Mouse (Mus musculus): ENCODE data around the gene Pagr1a.

Pagr1a gene

DNA sequence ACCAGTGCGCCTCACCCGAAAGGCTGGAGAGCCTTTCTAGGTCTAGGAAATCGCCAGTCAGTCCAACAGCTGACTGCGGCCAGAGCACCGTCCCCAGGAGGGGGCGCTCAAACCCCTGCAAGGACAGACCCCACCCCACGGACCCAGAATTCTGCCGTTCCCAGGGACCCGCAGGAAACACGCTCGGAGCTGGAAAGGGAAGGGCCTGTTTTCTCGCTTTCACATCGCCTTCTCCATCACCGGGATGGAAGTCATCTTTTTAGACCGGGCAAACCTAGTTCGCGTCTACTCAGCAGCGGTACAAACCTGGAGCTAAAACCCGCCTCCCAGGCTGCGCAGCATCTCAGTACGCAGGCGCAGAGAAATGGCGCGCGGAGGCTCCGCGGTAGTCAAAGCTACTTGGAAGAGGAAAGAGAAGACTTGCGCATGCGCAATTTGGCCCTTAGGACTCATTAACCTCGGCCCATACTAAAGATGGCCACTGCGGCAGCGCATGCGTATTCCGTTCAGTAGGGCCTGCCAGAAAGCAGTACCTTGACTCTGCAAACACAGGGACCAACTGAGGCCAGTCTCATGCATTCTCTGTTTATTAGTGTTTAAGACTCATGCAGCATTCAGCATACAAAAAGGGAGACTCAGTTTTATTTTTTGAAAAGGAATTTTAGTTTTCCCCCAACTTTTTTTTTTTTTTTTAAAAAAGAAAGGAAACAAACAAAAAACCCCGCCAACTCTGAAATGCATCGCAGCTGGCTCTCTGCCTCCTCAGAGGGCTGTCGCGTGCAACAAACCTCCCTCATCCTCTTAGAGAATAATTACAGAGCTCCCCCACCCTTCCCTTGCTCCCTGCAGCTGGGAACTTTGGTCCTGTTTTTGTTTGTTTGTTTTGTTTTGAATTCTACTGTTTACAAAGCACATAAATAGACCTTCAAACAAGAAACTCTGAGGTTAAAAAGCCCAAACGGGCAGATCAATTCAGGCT, at the start of gene Pagr1a:
TSS of gene Pagr1a (minus strand) at position 382 of the 979 bp plus-strand sequence.
- DNase-seq, result peak; percentile 98

DNA sequence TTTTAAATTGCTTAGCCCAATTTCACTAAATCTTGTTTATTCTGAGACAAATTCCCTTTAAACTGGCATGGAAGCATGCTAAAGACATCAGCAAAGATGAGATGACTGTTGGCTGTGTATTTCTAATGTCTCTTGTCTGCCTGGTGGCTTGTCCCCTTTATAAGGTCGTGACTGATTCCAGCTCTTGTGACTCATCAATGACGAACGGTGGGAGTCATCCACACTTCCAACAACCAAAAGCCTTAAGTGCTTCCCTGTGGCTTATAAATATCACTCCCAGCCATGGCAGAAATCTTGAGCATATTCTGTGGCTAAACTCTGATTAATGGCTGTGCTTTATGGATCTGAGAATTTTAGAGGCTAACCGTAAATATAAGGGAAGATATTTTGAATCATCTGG, 49.2 kb upstream of the Pagr1a start:
- DNase-seq, result no peak

DNA sequence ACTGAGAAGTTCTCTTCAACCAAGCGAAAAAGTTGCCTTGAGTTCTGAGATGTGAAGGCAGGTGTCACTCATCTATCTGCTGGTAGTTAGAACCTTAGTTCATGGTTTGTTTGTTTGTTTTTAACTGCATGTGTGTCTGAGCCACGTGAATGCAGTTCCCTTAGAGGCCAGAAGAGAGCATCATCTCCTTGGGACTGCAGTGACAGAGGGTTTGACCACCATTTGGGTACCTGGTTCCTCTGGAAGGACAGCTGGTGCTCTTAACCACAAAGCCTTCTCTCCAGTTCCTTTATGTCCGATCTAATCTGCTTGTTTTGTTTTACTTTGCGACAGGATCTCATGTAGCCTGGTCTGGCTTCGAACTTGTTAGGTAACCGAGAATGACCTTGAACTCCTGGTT, 48.4 kb upstream of the Pagr1a start:
- no peak for DNase-seq

DNA sequence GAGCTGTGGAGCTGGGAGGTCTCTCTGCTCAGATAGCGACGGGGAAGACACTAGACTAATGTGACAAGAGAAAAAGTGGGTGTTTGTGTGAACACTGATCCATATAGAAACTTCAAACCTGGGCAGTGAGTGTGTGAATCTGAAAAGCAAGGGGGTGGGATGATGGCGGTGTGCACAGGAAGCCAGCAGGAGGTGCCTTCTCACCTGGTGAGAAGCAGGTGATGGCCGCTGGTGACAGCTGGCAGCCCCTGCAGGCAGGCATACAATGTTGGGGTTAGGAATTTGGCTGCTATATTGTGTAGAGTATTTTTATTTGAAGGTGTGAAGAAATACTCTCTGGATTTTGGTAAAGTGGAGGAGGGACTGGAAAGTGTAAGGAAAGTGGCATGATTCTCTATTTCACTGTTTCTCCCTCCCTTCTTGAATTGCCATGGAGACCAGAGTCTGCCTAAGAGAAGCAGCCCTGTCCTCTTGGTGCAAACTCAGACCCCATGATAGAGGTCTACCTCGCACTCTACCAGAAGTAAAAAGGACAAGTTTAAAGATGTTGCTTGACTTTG, 38.0 kb upstream of the Pagr1a start:
- no peak for DNase-seq

DNA sequence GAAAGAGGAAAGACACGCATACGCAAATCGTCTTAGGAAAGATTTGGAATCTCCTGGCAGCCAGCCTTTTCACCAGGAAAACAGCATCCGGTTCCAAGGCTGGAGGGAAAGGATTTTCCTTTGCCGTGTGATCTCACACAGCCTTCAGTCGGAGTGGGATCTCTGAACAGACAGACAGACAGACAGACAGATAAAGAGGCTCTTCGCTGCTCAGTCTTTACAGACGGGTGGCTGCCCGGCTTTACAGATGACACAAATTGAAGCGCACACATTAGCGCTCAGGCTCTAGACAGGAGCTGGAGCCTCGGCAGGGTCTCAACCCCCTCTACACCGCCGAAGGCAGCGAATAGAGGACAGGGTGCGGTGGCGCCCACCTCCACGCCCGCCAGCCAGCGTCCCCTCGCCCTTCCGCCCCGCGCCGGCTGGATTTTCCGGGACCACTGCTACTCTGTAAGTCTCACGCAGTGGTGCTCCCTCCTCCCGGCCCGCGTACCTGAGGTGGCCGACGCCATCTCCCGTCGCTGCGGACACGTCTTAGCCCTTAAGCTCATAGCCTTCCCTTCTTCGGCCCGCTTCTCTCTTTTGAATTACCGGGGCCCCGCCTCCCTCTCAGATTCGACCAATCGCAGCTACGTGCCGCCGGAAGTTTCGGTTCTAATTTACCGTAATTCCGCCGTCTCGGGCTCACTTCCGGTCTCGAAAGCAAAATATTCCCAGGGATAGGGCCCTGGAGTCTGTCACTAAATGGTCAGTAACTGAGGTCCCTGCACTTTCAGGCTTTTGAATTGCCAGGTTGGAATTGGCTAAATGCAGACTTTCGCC, 24.9 kb upstream of the Pagr1a start, which contains the start of gene Kif22:
TSS of gene Kif22 (minus strand) at position 621 of the 822 bp plus-strand sequence.
- DNase-seq, result peak; percentile 91 to 92

DNA sequence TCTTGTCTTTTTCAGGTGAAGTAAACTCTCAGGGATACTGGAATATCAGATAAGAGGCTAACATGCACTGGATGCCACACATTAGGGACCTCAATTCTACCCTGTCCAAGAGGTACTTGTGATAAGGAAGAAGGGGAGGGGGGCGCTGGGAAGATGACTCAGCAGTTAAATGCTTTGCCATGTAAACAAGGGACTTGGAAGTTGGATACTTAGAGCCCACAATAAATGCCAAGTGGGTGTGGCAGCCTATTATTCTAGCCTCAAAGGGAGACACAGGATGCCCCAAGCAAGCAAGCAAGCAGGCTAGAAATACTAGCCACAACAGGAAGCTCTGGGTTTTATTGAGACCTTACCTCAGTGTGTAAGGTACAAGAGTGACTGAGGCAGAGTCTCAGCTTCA, 14.1 kb upstream of the Pagr1a start:
- DNase-seq, result no peak

DNA sequence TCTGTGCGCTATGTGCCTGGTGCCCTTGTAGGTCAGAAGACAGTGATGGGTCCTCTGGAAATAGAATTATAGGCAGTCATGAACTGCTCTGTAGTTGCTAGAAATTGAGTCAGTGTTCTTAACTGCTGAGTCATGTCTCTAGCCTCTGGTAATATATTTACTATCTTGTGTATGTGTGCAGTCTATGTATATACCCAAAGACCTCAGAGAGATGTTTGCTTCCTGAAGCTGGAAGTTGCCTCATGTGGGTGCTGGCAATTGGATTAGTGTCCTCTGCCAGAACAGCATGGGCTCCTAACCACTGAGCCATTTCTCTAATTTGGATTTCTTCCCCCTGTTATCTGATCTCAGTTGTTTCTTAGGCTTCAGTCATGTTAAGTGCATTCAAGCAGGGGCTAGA, 13.0 kb upstream of the Pagr1a start:
- no peak for DNase-seq

DNA sequence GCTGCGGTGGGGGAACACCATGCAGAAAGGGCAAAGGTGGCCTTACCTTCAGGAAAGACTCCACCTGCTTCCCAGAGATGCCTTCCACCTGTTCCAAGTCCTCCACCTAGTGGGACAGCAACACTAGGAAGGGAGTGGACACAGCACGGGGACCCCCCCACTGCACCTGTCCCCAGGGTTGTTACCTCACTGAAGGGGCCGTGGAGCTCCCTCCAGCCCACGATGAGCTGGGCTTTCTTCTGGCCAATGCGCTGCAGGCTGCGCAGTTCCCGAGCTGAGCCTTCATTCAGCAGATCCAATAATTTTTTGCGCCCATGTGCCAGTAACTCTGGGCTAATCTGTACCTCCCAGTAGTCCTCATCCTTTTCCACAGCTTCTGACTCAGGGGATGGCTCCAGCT, 10.7 kb upstream of the Pagr1a start:
- DNase-seq, result no peak

DNA sequence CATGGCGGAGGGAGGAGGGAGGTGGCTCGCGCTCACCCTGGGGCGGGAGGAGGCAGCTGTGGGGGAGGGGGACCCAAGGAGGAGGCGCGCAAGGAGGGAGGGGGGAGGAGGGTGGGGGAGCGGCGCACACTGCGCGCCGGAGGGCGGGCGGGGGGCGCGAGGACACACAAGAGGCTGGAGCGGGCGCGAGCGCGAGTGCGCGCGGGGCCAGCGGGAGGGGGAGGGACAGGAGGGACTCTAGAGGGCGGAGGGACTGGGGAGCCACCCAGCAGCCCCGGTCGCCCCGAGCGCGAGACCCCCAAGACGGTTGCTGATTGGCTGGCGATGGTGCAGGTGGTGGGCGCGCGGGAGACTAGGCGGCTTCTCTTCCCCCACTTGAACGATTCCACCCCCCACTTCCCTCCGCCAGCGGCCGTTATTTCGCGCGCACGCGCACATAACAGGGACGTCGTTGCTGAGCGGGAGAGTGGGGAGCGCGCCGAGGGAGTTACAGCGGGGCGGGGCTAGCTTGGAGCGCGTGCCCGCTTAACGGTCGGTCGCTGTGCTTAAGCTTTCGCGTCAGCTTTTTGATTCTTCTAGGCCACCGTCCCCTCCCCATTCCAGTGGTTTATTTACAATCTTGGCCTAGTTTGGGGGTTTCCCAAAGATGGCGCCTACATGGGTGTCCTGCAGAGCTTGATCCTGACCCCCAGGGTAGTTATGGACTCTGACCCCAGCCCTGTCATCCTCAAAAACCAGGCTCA, 10.0 kb upstream of the Pagr1a start, which contains the start of gene Maz:
TSS of gene Maz (minus strand) at position 54 of the 743 bp plus-strand sequence.
- DNase-seq, result peak; percentile 99

DNA sequence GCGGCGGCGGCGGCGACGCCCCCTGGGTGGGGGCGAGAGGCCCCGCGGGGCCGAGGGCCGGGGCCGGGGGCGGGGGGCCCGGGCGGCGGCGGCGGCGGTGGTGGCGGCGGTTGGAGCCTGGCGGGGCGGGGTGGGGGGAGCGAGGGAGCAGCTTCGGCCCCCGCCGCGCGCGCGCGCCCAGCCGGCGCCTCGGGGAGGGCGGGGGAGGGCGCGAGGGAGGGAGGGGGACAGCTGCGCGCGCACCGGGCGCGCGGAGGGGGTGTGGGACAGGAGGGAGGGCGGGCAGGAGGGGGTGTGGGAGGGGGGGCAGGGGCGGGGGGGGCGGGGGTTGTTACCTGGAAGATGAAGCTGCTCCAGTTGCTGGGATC, 9.4 kb upstream of the Pagr1a start:
- no peak for DNase-seq

DNA sequence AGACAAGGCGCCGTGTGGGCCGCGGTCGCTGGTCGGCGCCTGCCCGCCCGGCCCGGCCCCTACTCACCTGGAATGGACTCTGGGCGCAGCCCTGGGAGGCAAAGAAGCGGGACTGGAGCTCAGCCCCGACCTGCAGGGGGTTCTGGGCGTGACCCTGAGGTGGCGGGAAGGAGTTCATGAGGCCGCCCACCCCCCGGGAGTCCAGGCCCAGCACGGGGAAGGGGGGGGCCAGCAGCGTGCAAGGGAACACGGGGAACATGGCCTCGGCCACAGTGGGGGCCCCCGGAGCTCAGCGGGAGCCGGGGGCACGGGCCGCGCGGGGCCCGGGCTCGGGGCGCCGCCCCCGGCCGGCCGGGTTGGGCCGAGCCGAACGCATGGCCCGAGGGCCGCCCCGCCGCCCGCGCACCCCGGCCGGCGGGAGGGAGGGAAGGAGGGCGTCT, 9.0 kb upstream of the Pagr1a start:
- peak; percentile 64 to 67 for DNase-seq

DNA sequence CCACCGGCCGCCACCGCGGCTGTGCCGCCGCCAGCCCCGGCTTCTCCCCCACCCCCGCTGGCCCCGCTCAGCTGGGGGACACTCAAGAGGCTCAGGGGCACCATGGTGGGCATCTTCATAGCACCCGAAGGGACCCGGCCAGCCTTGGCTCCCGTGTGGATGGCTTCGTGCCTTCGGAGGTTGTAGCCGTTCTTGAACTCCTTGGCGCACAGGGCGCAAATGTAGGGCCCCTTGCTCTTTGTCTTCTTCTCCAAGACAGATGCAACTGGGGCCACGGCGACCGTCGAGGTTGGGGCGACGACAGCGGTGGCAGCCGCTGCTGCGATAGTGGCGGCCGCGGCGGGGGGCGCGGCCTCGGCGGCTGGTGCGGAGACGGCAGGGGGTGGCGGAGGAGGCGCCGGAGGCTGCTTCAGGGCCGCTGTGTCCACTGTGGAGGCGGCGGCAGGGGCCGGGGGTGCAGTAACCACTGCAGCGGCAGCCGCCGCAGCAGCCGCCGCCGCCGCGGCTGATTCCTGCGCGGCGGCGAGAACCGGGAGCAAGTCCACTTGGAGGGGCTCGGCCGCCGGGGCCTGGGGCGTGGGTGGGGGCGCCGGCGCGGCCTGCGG, 8.5 kb upstream of the Pagr1a start:
- DNase-seq, result peak in 1 of 2 experiments; percentile 44

DNA sequence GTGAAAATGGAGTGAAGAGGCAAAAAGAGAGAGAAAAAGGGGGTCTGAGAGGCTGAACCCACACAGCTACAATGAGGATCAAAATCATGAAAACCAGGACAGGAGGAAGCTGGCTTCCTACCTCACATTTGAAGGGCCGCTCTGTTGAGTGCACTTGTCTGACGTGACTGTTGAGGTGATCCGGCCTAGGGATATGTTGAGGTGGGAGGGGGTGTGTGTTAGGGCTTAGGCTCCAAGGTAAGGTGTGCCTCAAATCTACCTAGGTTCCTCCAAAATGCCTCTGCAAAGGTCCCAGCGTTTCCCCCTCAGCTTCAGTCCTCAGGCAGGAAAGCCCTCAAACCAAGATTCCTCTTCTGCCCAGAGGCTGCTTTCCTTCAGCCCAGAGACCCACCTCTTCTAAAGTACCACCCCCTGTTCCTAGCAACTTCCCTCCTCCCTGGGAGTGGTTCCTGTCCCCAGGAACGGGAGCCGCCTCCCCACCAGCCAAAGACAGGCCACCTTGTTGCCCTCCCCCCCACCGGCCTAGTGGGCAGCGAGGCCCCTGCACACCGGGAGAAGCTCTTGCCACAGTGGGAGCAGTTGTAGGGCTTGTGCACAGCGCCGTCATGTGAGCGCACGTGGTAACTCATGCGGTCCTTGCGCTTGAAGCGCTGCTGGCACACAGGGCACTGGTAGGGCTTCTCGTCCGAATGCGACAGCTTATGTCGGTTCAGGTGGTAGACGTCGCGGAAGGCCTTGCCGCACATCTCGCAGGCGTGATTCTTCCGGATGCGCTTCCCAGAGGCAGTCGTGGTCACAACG, 7.8 kb upstream of the Pagr1a start:
- peak; percentile 87 to 90 for DNase-seq

DNA sequence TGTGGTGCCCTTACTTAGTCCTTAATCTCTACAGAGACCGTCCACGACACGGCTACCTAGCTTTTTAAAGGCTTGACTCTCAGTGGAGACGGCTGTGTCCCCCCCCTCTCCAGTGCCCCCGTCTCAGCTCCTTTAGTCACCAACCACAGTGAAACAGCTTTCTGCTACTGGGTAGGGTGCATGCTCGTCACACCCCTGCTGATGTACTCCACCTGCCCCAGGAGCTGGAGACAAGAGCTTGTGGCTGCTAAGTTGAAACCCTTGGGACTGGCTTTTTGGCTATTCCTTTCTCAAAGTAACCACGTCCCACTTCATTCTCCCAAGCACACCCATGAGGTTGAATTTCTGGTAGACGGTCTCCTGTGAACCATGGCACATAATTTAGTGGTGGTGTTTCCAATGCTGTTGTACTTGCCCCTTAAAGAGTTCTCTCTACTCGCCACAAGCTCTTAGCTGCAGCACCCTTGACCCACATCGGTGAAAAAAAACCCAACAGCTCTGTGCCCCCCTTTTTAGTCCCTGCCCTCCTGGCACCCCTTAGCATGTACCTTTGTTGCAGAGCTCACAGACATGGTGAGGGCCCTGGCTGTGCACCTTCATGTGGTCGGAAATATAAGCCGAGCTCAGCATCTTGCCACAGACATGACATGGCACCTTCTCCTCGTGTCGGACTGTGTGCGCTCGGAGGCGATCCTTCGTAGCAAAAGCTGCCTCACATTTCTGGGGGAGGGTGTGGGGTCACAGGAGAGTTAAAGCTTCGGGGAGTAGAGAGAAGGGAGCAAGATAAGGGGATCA, 6.9 kb upstream of the Pagr1a start:
- no peak for DNase-seq

DNA sequence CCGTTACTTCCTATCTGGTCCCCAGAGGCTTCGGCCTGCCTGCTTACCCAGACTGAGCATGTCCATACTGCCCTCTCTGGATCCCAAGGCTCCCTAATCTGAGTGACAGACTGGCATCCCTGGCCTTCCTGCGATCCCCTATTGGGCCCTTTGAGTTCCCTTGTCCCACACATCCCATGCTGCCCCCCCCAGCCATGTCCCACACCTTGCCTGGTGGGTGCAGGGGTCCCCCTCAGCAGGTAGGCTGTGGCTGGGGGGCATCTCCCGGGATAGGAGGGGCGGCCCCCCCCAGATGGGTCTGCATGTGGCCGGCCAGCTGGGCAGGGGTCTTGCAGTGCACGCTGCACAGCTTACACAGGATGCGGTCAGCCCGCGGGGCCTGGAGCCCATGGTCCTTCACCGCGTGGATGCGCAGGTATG, 6.1 kb upstream of the Pagr1a start:
- no peak for DNase-seq

DNA sequence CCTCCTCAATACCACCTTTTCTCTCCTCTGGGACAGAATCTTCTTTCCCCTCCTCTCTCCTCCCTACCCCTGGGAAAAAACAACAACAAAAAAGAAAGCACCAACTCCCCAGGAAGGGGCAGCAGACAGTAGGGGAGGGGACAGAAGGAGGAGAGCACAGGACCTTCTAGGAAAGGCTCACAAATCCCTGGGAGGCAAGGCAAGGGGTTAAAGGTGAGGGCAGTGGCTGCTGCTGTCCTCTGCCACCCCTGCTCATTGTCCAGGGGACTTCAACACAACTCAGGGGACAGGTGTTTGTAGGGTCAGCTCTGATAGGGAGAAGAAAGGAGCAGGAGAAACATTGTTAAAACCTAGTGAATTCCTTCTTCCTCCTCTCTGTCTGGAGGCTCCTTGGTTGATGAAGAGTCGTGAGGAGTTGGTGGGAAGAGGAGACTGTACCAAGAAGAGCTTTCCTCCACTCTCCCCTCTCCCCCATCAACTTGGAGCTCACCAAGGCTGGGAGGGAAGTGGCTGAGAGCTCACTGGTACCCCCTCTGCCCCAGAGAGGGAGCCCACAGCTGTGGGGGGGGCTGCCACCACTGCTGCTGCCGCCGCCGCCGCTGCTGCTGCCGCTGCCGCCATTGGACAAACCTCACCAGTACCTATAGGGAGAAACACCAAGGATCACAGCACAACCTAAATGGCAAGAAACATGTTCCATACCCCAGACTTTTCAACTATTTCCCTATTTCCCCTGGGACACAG, 5.5 kb upstream of the Pagr1a start:
- no peak for DNase-seq

DNA sequence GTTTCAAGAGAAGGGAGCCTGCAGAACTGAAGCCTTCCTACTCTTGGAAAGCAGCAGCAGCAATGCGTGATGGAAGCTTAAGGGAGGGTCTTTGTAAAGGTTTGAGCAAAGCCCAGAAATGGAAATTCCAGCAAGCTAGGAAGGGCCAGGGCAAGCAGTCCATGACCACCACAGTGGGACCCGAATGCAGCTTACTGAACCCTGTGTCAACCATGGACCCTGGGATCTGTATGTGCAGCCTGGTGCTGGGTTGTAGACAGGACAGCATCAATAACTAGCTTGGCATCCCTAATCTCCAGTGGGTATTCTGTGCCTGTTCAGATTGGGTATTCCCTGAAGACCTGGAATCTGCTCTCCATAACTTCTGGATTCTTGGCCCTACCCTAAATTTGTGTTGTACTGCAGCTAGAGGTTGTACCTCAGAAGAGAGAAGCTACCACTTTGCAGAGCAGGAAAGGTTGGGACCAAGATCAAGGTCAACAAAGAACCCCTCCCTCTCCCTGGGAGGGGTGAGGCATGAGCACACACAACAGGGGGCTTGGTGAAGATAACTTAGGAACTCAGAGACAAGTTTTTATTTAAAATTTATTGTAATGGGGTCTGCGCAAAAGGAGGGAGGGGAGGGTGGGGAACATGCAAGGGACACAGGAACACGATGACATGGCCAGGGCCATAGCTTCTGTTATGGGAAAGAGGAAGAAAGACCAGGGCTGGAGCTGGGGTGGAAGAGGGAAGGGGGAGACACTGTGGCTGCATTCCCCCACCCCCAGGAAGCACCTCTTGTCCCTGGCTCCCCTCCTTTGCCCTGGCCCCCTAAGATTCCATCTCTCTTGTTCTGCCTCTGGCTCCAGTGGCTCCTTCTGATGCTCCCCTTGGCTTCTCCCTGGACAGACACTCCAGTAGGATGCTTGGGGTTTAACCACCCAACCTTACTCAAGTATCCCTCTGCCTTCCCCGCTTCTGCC, 4.7 kb upstream of the Pagr1a start:
- DNase-seq, result no peak

DNA sequence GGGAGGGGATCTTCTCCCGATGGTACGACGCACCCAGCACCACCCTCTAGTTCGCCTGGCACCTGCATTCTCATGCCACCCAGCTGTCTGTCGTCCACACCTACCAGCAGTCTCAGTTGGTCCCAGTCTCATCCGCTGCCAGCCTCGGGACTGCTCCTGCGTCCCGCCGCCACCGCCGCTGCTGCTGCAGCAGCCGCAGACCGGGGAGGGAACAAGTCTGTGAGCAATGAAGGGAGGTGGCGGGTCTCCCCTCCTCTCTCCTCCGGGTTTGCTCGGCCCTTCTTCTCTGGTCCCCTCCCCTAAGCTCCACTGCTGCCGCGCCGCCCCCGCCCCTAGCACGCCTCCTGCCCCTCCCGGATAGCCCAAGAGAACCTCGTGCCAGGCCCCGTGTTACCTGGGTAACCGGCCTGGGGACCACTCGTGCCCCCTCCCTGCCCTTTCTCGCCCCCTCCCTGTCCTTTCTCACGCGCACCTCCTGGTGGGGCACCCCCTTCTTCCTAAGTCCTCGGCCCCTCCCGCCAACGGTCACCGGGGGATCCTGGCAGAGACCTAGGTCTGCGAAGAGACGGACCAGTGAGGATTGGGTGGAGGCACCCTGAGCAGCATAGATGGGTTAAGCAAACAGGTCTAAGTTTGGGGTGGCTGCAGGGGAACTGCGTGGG, 3.9 kb upstream of the Pagr1a start, which contains the start of the genes Gm42742 and Prrt2:
TSS of gene Gm42742 (minus strand) at position 197 of the 662 bp plus-strand sequence.
TSS of gene Prrt2 (minus strand) at position 311 of the 662 bp plus-strand sequence.
- DNase-seq, result peak in 1 of 2 experiments; percentile 44

Measured in lung, adult 18-20 months (tissue).